Mouse (Mus musculus) adrenal gland, postnatal 10 days (tissue): ENCODE results near the gene Atpaf2. TPM values are rescaled to one million over a fixed set of nuclear protein-coding genes. Genes with fewer than 3 reads are reported as not detected.

Experiments used
- DNase-seq: peaks from one replicate; pipeline ENCODE4 v3.0.0; 2021; ENCODE audit warnings: mixed read lengths
- total RNA-seq, 2 experiments: library from RNA; stranded (reverse); gene quantifications; 2 replicates each; pipeline ENCODE4 v1.2.3; 2021

Atpaf2 gene
- total RNA-seq, 2 experiments from 2014 or later: 128 to 156 TPM

GRCm38 (mm10) chr11:60397172-60397571, 21.1 kb downstream of the Atpaf2 start:
- no peak for DNase-seq

DNA sequence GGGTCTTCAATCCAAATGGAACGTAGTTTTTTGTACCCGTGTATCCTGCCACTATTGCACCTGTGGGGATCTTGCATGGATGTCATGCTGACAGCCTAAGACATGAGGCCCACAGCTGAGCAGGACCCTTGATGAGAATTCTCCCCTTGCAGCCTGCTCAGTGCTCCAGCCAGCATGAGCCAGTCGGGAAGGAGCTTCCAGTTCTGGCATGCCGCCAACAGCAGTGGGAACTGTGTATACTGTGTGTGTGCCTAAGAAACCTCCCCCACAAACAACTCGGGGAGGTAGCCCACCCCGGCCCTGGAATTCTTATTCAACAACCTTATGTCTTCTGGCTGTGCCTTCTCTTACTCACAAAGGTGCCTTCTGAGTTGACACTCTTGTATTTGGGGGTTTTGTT, 21.7 kb downstream of the Atpaf2 start:
- peak; percentile 42 for DNase-seq

GRCm38 (mm10) chr11:60391346-60391745, 26.9 kb downstream of the Atpaf2 start:
- no peak for DNase-seq

GRCm38 (mm10) chr11:60387944-60388343, 30.3 kb downstream of the Atpaf2 start:
- DNase-seq: no peak

GRCm38 (mm10) chr11:60385946-60386345, 32.3 kb downstream of the Atpaf2 start:
- DNase-seq: no peak

DNA sequence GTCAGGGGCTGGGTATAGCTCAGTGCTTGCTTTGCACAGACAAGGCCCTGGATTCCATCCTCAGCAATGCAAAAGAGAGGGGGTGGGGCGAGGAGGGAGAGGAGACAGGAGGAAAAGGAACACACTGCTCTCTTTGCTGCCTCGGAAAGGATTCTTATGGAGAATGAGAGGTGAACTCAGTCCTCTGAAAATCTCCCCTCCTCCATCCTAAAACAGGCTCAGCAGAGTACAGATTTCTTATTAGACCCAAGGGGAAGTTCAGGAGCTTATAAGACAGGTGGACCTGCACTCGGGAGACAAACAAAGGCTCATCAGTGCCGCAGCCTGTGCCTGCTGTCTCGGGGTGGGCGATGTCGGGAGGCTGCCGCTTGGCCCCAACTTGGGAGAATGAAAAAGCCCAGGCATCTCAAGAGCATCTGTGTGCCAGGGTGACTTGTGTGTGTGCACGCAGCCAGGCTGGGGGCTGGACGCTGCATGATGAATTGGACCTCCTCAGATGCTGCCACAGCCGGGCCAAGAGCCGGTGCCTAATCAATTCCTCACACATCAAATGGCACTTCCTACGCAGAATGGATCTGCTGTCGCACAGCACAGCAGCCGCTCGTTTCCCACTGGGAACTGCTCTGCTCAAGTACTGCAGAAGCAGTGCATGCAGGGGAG, 33.4 kb downstream of the Atpaf2 start:
- no peak for DNase-seq

GRCm38 (mm10) chr11:60383518-60383917, 34.7 kb downstream of the Atpaf2 start:
- no peak for DNase-seq

- no peak for DNase-seq
Observed at GRCm38 (mm10) chr11:60374481-60374880, 43.8 kb downstream of the Atpaf2 start.

DNA sequence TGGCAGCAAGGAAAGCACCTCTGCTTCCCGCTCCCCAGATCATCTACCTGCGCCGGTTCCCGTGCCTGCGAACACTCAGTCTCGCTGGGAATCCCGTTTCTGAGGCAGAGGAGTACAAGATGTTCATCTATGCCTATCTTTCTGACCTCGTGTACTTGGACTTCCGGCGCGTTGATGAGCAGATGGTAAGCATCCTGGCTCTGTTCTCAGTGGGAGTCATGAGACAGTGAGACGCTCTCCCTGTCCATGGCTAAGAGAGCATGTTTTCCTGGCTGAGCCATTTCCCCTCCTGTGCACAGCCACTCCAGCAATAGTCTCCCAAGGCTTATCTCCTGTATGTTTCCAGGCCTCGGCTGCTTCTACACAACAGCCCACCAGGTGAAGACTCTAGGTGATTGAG, 47.8 kb downstream of the Atpaf2 start:
- no peak for DNase-seq

- DNase-seq: no peak
Observed at GRCm38 (mm10) chr11:60369448-60369847, 48.8 kb downstream of the Atpaf2 start.

DNA sequence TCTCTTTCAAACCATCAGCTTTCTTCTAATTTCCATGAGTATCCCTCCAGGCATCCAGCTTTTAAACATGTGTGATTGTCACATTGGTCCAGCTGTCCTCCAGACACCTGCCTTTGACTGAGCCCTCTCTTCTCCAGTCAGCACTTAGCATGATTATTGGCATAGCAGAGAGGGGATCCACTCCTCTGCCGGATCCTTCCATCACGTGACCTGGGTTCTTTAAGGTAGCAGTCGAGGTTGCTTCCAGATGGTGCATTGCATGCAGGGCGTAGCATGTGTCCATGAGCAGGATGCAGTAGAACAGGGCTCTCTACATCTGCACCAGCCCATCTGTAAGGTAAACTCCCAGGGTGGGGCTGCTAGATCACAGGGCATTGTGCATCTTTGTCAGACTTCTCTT, 49.3 kb downstream of the Atpaf2 start:
- no peak for DNase-seq

- no peak for DNase-seq
Observed at GRCm38 (mm10) chr11:60367256-60367655, 51.0 kb downstream of the Atpaf2 start.

DNA sequence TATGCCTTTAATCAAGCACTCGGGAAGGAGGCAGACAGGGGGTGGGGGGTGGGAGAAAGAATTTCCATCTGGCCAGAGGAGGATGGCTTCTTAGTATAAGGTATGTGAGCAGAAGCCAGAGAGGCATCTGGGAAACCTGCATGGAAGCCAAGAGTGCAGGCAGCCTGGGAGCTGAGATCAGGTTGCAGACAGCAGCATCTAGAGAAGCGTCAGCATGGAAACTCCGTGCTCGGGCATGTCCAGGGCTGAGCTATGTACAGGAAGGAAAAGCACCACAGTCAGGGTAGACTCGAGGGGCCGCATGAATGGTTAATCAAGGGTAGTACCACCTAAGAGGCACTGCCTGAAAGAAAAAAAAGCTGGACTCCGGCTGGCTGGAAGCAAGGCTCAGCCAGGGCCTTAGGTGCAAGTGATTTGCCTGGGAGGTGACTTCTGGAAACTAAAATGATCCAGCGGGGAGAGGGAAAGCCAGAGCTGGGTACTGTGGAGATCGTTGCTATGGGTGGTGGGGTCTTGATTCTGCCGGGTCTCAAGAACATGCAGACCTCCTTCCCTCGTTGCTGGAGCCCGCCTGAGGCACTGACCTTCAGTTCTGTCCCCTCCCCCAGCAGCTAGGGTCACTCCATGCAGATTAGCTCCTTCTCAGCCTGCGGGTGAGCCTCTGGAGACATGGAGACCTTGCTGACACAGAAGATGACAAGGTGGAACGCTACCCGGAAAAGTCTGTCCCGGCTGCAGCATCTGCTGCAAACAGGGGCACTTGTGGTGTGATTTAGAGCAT, 51.8 kb downstream of the Atpaf2 start:
- no peak for DNase-seq

DNA sequence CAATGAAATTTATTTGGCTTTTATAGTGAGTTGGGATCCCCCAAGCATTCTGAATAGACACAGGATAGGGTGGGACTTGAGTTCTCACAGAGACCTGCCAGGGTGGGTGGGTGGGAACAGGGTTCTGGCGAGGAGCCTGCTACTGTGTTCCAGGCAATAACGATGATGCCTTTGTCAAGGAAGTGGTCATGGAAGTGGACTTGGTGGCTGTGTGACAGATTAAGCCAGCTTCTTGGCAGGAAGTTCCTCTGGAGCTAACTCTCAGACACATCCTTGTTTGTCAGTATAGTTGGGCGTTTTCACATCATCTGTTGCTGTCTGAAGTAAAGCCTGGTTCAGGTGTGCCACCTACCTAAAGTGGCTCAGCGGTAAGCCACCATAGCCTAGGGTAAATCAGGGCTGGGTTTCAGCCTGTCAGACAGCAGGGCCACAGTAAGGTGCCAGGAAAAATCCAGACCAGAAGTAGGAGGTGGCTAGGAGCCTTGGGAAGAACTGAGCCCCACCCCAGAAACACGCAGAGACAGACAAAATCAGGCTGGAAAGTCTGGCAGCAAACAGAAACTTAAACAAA, 57.5 kb downstream of the Atpaf2 start:
- DNase-seq: no peak

GRCm38 (mm10) chr11:60359936-60360335, 58.3 kb downstream of the Atpaf2 start:
- no peak for DNase-seq

GRCm38 (mm10) chr11:60359138-60359537, 59.1 kb downstream of the Atpaf2 start:
- DNase-seq: no peak

- no peak for DNase-seq
Observed at GRCm38 (mm10) chr11:60358548-60358947, 59.7 kb downstream of the Atpaf2 start.

GRCm38 (mm10) chr11:60357116-60357515, 61.1 kb downstream of the Atpaf2 start:
- no peak for DNase-seq

DNA sequence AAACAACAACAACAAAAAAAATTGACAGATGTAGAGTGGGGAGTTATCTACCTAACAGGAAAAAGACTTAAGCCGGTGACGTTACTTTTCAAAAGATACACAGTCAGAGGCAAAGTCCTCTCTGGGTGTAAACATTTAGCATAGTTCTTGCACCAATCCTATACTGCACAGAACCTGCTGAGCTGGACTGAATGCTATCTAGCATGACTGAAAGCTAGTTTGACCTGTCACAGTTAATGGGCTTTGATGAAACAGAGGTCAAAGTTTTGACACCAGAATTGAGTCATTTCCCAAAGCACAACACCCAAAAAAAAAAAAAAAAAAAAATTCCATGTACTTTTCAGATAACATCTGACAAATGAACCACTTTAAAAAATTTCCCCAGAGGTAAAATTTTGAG, 62.3 kb downstream of the Atpaf2 start:
- no peak for DNase-seq

DNA sequence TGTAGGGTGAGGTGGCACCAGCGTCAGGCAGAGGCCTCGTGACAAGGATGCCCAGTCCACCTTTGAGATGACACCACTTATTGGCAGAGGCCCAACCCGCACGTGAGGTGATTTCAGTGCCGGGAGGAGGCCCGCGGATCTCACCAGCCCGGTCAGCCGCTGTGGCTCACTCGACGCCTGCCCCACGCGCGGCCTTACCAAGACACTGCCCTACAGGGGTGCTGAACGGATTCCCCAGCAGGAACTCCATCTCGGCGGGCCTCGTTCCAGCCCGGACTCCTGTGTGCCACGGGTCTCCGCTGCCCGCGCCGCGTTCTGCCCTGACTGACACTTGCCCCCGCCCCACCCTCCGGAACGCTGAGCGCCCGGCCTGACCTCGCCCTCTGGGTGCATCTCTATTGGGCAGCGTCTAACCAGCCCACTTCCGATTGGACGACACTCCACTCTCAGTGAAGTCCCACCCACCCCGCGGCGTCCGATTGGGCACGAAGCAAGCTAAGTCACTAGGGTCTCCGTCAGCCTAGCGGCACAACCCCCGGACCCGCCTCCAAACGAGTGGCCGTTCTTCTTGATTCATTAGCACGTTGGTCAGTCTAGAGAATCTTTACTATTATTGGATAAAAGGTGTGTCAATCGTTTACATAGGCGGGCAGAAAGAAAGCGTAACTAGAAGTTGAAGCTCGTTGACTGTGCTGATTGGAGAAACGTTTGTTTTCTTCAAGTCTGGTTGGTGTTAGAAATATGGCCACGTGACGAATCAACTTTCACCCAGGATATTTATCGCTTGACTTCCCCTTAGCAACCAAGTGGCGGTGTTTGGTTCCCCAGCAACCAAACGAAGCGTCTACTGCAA, 65.5 kb downstream of the Atpaf2 start, which contains the start of the genes Tom1l2 and Drc3:
TSS of gene Tom1l2 (minus strand) at position 347 of the 853 bp plus-strand sequence.
TSS of gene Drc3 (plus strand) at position 771 of the 853 bp plus-strand sequence.
- peak; percentile 99 for DNase-seq

- peak; percentile 57 for DNase-seq
Observed at GRCm38 (mm10) chr11:60351925-60352371, 66.3 kb downstream of the Atpaf2 start.

- peak; percentile 27 for DNase-seq
Observed at GRCm38 (mm10) chr11:60351388-60351787, 66.9 kb downstream of the Atpaf2 start.
